Mouse (Mus musculus) midbrain, embryonic 13.5 days (tissue): ENCODE results near the gene Smg1. TPM values are rescaled to one million over a fixed set of nuclear protein-coding genes. Genes with fewer than 3 reads are reported as not detected.

Experiments
- ATAC-seq: fragments of 200-750 bp; cut with Nextera tagmentation; 2 replicates; pipeline ENCODE4 v1.8.0; 2017; ENCODE audit warnings: mild to moderate bottlenecking, moderate TSS enrichment, moderate library complexity
- H3K27ac ChIP-seq: fragments of 300-500 bp; sonication (generic); 2 replicates; pipeline ENCODE4 v1.5.1; 2015; ENCODE audit warnings: inconsistent platforms, mild to moderate bottlenecking, moderate library complexity
- H3K27me3 ChIP-seq: fragments of 300-500 bp; sonication (generic); 2 replicates; pipeline ENCODE4 v1.6.1; 2015; ENCODE audit warnings: mild to moderate bottlenecking, inconsistent platforms
- H3K36me3 ChIP-seq: fragments of 300-500 bp; sonication (generic); 2 replicates; pipeline ENCODE4 v1.6.1; 2015; ENCODE audit warnings: mild to moderate bottlenecking, inconsistent platforms
- H3K4me1 ChIP-seq: fragments of 300-500 bp; sonication (generic); replicated peaks from 2 replicates; pipeline ENCODE4 v1.6.1; 2015; ENCODE audit warnings: inconsistent platforms
- H3K4me2 ChIP-seq: fragments of 300-500 bp; sonication (generic); replicated peaks from 2 replicates; pipeline ENCODE4 v1.6.1; 2015; ENCODE audit warnings: moderate library complexity, mild to moderate bottlenecking, inconsistent platforms
- H3K4me3 ChIP-seq: fragments of 300-500 bp; sonication (generic); replicated peaks from 2 replicates; pipeline ENCODE4 v1.5.1; 2015; ENCODE audit warnings: mild to moderate bottlenecking, inconsistent platforms
- H3K9ac ChIP-seq: fragments of 300-500 bp; sonication (generic); replicated peaks from 2 replicates; pipeline ENCODE4 v1.6.1; 2015; ENCODE audit warnings: mild to moderate bottlenecking, inconsistent platforms
- H3K9me3 ChIP-seq: fragments of 300-500 bp; sonication (generic); 2 replicates; pipeline ENCODE4 v1.6.1; 2016; ENCODE audit warnings: mild to moderate bottlenecking, inconsistent platforms
- WGBS: fragments of 180-500 bp; shearing (Covaris S2); methylation state at CpG from one replicate; pipeline ENCODE4 v1.1.7; 2015; 5-methylcytosine and 5-hydroxymethylcytosine counted together
- polyA plus RNA-seq: library from polyadenylated mRNA; unstranded; fragments of >200 nt; fragmentation: Nextera tagmentation; extraction: Ambion mirVana; gene quantifications from 2 replicates; pipeline ENCODE4 v1.2.1, GENCODE M21; 2015

The Smg1 gene
- 19.0 and 21.1 TPM in 2 replicates for polyA plus RNA-seq

GRCm38 (mm10) chr7:118243453-118244385 lies at the start of gene Smg1:
TSS of gene Smg1 (minus strand) at chr7:118243670.
- Histone ChIP-seq H3K9ac (peak within 1 kb of the TSS; percentile 95), H3K27ac (peak within 1 kb of the TSS; percentile 93), H3K9me3 (no peaks in the 10 kb centered on the region), H3K36me3 (no peaks in the 10 kb centered on the region), H3K4me1 (peaks cover 21% of the 10 kb centered on the region), H3K4me3 (peak within 1 kb of the TSS; percentile 95), H3K4me2 (peak within 1 kb of the TSS; percentile 74), H3K27me3 (no peaks in the 10 kb centered on the region)
- WGBS = under 1% methylated on average over 71 of the region's 79 CpGs
- peak; percentile 96 for ATAC-seq

DNA sequence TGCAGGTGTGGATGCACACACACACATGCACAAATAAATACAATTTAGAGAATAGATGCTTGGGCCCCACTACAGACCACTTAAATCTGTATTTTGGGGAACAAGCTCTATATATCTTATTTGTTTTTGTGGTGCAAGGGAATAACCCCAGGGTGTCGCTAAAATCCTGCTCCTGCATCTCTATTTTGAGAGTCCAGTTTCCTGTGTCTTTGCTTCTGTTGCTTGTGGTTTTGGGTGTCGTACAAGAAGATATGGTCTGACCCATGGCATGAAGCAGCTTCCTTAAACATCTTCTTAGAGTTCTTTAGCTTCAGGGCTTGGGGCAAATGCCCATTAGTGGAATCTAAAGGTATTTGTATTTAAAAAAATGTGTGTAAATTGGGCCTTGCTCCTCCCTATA lies 39.7 kb upstream of the Smg1 start:
- H3K27ac ChIP-seq = no peak overlapping the region
- no peaks in the 10 kb centered on the region for H3K36me3 ChIP-seq
- 89% methylated on average over 2 of the region's 2 CpGs for WGBS
- no peaks in the 10 kb centered on the region for H3K4me1 ChIP-seq
- no peak overlapping the region for H3K9ac ChIP-seq
- H3K27me3 ChIP-seq = no peaks in the 10 kb centered on the region
- 0 out of 2 replicates have a peak, but pooled peaks cover 3% of the 10 kb centered on the region for H3K9me3 ChIP-seq
- H3K4me3 ChIP-seq = no peak overlapping the region
- H3K4me2 ChIP-seq = no peak overlapping the region
- no peak for ATAC-seq

- Histone ChIP-seq H3K9ac (no peak overlapping the region), H3K27me3 (no peaks in the 10 kb centered on the region), H3K9me3 (0 out of 2 replicates have a peak, but pooled peaks cover 3% of the 10 kb centered on the region), H3K27ac (no peak overlapping the region), H3K4me2 (no peak overlapping the region), H3K4me1 (peaks cover 3% of the 10 kb centered on the region; the same call in 1 of the 2 replicates), H3K36me3 (no peaks in the 10 kb centered on the region), H3K4me3 (no peak overlapping the region)
- 79% methylated on average over 9 of the region's 9 CpGs for WGBS
- ATAC-seq = no peak
Measured at GRCm38 (mm10) chr7:118282543-118282942, 39.1 kb upstream of the Smg1 start.

DNA sequence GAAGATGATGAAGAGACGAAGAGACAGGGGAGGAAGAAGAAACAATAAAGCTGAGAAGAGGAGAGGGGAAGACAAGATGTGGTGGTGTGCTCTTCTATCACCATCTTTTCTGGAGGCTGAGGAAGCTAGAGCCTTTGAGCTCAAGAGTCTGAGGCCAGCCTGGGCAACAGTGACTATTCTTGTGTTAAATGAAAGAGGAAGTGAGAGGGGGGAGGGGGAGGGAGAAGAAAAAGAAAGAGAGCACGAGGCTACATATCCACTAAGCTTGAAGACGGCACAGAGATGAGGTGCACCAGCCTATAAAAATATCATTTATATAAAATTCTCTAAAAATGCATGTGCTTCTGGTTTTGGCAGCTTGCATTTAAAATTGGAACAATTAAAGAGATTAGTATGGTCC lies 36.1 kb upstream of the Smg1 start:
- no peaks in the 10 kb centered on the region for H3K27me3 ChIP-seq
- H3K9ac ChIP-seq = no peak overlapping the region
- H3K36me3 ChIP-seq = no peaks in the 10 kb centered on the region
- WGBS = 57% methylated on average over 3 of the region's 3 CpGs
- no peak overlapping the region for H3K4me2 ChIP-seq
- H3K4me1 ChIP-seq = peaks cover 3% of the 10 kb centered on the region; the same call in 1 of the 2 replicates
- H3K27ac ChIP-seq = no peak overlapping the region
- no peak overlapping the region for H3K4me3 ChIP-seq
- H3K9me3 ChIP-seq = no peaks in the 10 kb centered on the region
- no peak for ATAC-seq

- H3K4me2 ChIP-seq = no peak overlapping the region
- H3K9me3 ChIP-seq = no peaks in the 10 kb centered on the region
- H3K36me3 ChIP-seq = no peaks in the 10 kb centered on the region
- H3K4me1 ChIP-seq = peaks cover 3% of the 10 kb centered on the region; the same call in 1 of the 2 replicates
- H3K4me3 ChIP-seq = no peak overlapping the region
- no peaks in the 10 kb centered on the region for H3K27me3 ChIP-seq
- ATAC-seq = no peak
- H3K27ac ChIP-seq = no peak overlapping the region
- H3K9ac ChIP-seq = no peak overlapping the region
- WGBS = 68% methylated on average over 11 of the region's 11 CpGs
Measured at GRCm38 (mm10) chr7:118277335-118277910, 34.0 kb upstream of the Smg1 start.

- no peak overlapping the region for H3K27ac ChIP-seq
- no peak overlapping the region for H3K9ac ChIP-seq
- no peaks in the 10 kb centered on the region for H3K36me3 ChIP-seq
- H3K4me1 ChIP-seq = peaks cover 3% of the 10 kb centered on the region; the same call in 1 of the 2 replicates
- no peaks in the 10 kb centered on the region for H3K27me3 ChIP-seq
- no peaks in the 10 kb centered on the region for H3K9me3 ChIP-seq
- no peak overlapping the region for H3K4me3 ChIP-seq
- no peak overlapping the region for H3K4me2 ChIP-seq
- ATAC-seq = no peak
- 92% methylated on average over 15 of the region's 15 CpGs for WGBS
Measured at GRCm38 (mm10) chr7:118276684-118277334, 33.3 kb upstream of the Smg1 start.

DNA sequence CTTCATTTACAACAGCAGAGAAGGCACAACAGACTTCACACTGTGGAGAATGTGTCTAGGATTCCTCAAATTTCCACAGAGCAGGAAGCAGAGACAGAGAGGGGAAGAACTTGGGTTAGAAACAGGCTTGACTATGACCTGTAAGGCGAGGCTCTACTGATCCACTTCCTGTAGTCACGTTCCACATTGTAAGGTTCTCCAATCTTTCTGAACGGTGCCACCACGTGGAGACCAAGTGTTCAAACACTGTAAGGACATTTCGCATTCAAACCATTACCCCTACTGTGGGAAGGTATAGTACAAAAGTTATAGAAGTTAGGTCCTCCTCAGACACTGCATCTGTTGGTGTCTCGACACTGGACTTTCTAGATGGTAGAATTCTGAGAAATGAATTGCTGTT lies 31.8 kb upstream of the Smg1 start:
- Histone ChIP-seq H3K27me3 (no peaks in the 10 kb centered on the region), H3K4me3 (no peak overlapping the region), H3K4me1 (peaks cover 3% of the 10 kb centered on the region; the same call in 1 of the 2 replicates), H3K9me3 (no peaks in the 10 kb centered on the region), H3K36me3 (no peaks in the 10 kb centered on the region), H3K4me2 (no peak overlapping the region), H3K27ac (no peak overlapping the region), H3K9ac (no peak overlapping the region)
- WGBS = 90% methylated on average over 6 of the region's 6 CpGs
- no peak for ATAC-seq

DNA sequence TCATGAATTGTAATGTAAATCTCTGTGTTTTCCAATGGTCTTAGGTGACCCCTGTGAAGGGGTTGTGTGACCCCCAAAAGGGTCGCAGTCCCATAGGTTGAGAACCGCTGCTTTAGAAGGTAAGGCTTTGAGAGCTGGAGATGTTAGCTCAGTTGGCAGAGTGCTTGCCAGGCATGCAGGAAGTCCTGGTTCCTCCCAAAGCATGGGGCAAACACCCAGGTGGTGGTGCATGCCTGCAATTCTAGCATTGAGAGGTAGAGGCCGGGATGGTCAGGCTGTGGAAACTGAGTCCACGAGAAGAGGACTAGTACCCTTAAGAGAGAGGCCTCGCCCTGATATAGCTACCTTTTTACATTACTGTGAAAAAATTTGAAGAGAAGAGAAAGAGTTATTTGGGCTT lies 31.4 kb upstream of the Smg1 start:
- no peaks in the 10 kb centered on the region for H3K27me3 ChIP-seq
- H3K36me3 ChIP-seq = no peaks in the 10 kb centered on the region
- no peak for ATAC-seq
- WGBS = 92% methylated on average over 5 of the region's 5 CpGs
- H3K4me2 ChIP-seq = no peak overlapping the region
- H3K4me1 ChIP-seq = peaks cover 3% of the 10 kb centered on the region; the same call in 1 of the 2 replicates
- no peak overlapping the region for H3K27ac ChIP-seq
- no peak overlapping the region for H3K4me3 ChIP-seq
- no peaks in the 10 kb centered on the region for H3K9me3 ChIP-seq
- H3K9ac ChIP-seq = no peak overlapping the region

DNA sequence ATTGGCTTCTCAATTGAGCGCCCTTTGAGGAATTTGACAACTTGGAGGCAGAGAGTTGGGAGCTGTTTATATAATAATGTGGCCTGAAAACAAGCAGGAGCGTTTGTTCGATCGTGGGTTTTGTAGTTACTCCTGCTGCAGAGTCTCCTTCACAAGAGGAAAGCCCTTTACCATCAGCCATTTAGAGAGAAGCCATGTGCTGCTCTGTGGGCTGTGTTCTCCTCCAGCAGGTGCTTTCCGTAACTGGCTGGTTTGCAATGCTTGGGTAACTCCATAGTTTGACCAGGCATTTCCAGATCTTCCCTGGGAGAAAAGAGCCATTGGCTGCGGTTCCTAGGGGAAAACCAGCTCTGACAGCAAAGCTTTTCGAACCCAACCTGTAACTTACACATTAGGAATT lies 30.7 kb upstream of the Smg1 start:
- H3K9me3 ChIP-seq = no peaks in the 10 kb centered on the region
- 63% methylated on average over 7 of the region's 7 CpGs for WGBS

GRCm38 (mm10) chr7:118266099-118266498 lies 22.6 kb upstream of the Smg1 start:
- H3K27me3 ChIP-seq = no peaks in the 10 kb centered on the region
- ATAC-seq = no peak
- 96% methylated on average over 6 of the region's 6 CpGs for WGBS

More for the DNA sequence above, 30.7 kb upstream of the Smg1 start:
- Histone ChIP-seq H3K9ac (no peak overlapping the region), H3K4me3 (no peak overlapping the region), H3K36me3 (no peaks in the 10 kb centered on the region), H3K4me1 (peaks cover 3% of the 10 kb centered on the region; the same call in 1 of the 2 replicates), H3K4me2 (no peak overlapping the region), H3K27me3 (no peaks in the 10 kb centered on the region), H3K27ac (no peak overlapping the region)
- no peak for ATAC-seq

GRCm38 (mm10) chr7:118263606-118264005 lies 20.1 kb upstream of the Smg1 start:
- 73% methylated on average over 1 of the region's 1 CpGs for WGBS
- H3K27ac ChIP-seq = no peak overlapping the region
- H3K9me3 ChIP-seq = no peaks in the 10 kb centered on the region
- H3K27me3 ChIP-seq = no peaks in the 10 kb centered on the region
- H3K4me3 ChIP-seq = no peak overlapping the region
- no peaks in the 10 kb centered on the region for H3K36me3 ChIP-seq
- no peak overlapping the region for H3K9ac ChIP-seq
- ATAC-seq = no peak
- no peak overlapping the region for H3K4me2 ChIP-seq
- H3K4me1 ChIP-seq = no peaks in the 10 kb centered on the region

More at GRCm38 (mm10) chr7:118266099-118266498, 22.6 kb upstream of the Smg1 start:
- H3K36me3 ChIP-seq = no peaks in the 10 kb centered on the region
- H3K9me3 ChIP-seq = no peaks in the 10 kb centered on the region
- H3K9ac ChIP-seq = no peak overlapping the region
- H3K4me3 ChIP-seq = no peak overlapping the region
- no peak overlapping the region for H3K27ac ChIP-seq
- no peaks in the 10 kb centered on the region for H3K4me1 ChIP-seq
- no peak overlapping the region for H3K4me2 ChIP-seq

- ATAC-seq = no peak
- Histone ChIP-seq H3K27ac (no peak overlapping the region), H3K9me3 (no peaks in the 10 kb centered on the region), H3K4me1 (no peaks in the 10 kb centered on the region), H3K4me3 (no peak overlapping the region), H3K9ac (no peak overlapping the region), H3K4me2 (no peak overlapping the region), H3K36me3 (no peaks in the 10 kb centered on the region), H3K27me3 (no peaks in the 10 kb centered on the region)
- 80% methylated on average over 5 of the region's 5 CpGs for WGBS
Measured at GRCm38 (mm10) chr7:118262409-118262808, 18.9 kb upstream of the Smg1 start.
